Mouse (Mus musculus): ENCODE data around the gene Sowahc. TPM values are rescaled to one million over a fixed set of nuclear protein-coding genes. Genes with fewer than 3 reads are reported as not detected.
A peak's percentile ranks its signal among the peaks of the same experiment; 100 is the strongest.

Gene Sowahc
- 4.9 and 5.6 TPM in 2 replicates for polyA plus RNA-seq (2012; rRNA removed)

DNA sequence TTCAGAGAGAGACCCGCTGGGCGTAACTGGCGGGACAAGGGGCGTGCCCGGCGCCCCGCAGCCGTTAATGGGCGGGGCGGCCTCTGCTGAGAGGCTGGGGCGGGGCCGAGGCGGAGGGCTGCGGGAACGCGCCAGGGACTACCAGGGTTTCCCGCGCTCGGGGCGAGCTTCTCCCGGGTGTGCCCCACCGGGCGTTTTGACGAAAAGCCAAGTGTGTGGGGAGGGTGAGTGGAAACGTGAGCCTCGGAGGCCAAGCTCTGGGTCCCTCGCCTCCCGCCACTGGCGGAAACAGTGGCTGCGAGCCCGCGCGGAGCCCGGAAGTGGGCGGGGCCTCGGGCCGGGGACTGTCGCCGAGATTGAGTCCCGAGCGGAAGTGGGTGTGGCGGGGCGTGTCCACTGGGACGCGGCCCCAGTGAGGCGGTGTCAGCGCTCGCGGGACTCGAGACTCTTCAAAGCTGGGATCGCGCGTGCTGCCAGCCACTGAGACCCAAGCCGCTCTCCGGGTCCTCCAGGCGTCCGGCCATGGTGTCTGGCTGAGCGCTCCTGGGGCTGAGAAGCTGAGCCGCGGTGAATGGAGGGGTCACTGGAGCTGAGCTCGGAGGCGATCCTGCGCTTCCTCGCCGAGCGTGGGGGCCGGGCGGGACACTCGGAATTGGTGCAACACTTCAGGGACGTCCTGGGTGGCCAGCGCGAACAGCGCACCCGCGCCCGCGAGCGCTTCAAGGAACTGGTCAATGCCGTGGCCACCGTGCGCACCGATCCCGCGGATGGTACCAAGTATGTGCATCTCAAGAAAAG, at the start of gene Sowahc, which contains the start of gene Sept10:
TSS of gene Sowahc (plus strand) at position 481 of the 798 bp plus-strand sequence.
TSS of gene Sept10 (minus strand) at position 375 of the 798 bp plus-strand sequence.
- DNase-seq (ENCODE audit: extremely low spot score in 1 of 2, low spot score in 1 of 2) = peak; percentile 89 to 96

DNA sequence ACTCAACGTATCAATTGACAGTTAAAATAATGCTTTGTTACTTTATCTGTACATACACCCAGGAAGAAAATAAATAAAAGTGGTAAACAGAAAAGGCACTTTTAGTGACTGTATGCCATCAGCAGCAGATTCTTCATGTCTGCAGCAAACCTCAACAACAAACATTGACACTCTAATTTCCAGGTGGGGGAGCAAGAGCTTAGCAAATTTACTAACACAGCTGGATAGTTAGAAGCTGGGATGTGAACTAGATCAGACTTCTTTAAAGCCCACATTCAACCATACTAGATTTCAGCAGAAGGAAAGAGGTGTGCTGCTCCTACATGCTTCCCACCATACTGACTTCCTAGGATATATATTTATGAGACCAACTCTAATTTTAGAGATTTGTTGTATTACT, 49.2 kb upstream of the Sowahc start:
- DNase-seq (ENCODE audit: extremely low spot score in 1 of 2, low spot score in 1 of 2) = no peak

DNA sequence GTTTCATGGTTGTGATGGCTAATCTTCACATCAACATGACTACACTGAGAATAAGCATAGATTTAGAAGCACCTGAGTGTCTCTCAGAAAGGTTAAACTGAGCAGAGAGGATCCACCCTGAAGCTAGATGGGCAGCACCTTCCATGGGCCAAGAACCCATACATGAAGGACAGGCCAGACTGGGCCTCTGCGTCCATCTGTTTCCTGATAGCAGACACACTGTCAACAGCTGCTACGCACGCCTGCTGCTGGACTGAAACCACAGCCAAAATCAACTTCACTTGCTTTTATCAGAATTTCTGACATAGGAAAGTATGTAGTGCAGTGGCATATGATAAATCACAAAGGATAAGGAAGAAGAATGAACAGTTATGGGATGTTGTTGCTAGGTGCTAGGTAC, 42.1 kb upstream of the Sowahc start:
- DNase-seq (ENCODE audit: extremely low spot score in 1 of 2, low spot score in 1 of 2) = no peak

DNA sequence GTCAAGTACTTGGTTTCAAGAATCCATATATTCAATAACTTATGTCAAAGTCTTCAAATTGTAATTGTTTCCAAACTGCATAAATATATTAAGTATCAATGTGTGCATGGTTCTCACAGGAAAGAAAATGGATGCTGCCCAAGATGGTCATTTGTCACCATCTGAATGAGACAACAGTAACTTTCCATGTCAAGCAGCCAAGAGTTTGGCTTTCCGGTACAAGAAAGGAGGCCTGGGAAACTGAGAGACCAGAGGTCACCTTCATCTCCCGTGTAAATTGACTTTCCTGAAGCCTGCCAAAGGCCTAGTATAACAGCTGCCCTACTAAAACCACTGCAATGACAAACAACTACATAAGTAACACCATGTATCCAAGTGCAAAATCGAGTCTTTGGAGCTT, 39.4 kb upstream of the Sowahc start:
- no peak for DNase-seq (ENCODE audit: extremely low spot score in 1 of 2, low spot score in 1 of 2)

DNA sequence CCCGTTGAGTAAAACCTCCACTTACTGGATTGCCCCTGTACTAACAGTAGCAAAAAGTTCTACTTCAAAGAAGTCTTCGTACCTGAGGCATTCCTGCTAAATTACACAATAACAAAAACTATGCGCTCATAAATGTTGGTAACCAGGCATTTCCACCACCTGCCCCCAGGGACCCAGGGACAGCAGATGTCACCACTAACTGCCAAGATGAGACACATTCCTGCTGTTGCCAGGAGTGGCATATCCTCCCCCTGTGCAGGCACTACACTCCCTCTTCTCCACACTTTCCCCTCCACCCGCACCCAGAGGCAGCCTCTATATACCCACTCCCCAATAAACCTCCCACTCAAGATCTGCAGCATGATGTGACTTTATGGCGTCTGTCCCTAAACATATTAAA, 26.9 kb upstream of the Sowahc start:
- DNase-seq (ENCODE audit: extremely low spot score in 1 of 2, low spot score in 1 of 2) = no peak

DNA sequence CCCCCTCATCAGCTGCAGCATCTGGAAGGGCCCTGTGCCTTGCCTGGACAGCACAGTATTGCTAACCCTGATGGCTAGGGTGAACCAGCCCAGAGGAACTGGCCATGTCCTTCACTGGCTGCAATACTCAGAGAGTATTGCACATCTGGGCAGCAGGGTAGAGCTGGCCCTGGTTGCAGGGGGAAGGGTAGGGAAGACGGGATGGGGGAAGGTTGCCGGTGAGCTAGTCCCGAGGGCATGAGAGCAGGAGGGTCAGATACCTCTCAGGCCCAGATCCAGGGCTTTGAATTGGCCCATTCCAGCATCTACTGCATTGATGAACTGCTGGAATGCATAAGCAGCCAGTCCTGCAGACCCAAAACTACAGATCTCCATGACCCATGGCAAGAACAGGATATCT, 25.0 kb upstream of the Sowahc start:
- DNase-seq (ENCODE audit: extremely low spot score in 1 of 2, low spot score in 1 of 2) = no peak

DNA sequence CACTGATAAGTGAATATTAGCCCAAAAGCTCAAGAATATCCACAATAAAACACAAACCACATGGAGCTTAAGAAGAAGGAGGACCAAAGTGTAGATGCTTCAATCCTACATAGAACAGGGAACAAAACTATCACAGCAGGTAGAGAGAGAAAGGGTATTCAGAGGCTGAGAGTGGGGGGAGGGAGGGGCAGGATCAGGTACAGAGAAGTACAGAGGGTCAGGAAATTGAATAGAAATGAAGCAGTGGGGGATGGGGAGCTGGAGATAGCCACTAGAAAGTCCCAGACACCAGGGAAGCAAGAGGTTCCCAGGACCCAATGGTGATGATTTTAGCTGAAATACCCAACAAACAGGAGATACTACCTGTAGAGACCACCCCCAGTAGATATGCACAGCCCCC, 21.7 kb upstream of the Sowahc start:
- no peak for DNase-seq (ENCODE audit: extremely low spot score in 1 of 2, low spot score in 1 of 2)

DNA sequence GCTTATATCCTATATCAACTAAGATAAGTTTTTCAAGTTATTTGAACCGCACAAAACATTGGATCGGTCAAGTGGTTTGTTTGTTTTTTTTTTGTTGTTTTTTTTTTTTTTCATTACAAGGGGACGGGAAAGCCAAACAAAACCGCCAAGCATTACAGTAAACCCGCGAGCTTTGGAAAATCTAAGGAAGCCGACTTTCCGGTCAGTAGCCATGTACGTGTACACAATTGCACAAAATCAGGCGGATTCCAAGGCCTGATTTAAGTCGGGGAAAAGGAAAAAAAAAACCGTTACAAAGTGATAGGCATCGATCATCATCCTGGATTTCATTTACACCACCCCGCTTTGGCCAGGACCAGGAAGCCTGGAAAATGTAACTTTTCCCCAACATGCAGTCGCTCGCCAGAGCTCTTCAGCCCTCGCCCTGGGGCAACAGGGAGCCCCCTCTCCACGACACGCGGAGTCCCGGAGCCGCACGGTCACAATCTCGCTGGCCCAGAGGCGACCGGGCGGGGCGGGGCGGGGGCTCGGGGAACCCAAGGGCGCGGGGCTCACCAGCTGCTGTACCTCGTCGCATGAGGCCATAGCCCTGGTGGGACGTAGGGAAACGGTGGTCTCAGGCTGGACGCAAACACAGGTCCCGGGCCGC, 805 bp upstream of the Sowahc start:
- no peak for DNase-seq (ENCODE audit: extremely low spot score in 1 of 2, low spot score in 1 of 2)

DNA sequence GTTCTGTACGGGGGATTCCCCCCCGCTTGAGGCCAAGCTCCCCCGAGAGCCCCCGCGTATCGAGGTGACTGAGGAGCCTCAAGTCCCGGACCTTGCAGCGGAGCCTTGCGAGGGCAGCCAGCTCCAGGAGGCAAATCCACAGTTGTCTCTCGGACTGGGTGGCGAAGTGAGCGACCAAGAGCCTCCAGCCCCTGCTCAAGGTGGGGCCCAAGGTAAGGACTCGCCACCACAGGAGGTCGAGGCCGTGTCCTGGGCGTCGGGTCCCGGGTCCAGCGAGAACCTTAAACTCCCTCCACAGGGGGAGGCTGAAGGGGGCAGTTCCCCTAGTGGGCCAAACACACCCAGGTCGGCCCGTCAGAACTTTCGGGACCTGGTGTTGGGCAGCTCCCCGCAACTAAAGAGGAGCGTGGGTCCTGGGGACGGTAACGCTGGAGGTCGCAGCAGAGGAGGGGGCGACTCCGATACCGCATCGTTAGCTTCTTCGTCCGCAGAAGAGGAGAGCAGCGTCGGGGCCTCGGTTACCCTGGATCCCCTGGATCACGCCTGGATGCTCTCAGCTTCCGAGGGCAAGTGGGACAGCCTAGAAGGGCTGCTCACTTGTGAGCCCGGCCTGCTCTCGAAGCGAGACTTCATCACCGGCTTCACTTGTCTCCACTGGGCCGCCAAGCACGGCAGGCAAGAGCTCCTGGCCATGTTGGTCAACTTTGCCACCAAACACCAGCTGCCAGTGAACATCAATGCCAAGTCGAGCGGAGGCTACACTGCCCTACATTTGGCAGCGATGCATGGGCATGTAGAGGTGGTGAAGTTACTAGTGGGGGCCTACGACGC, 733 bp downstream of the Sowahc start:
- DNase-seq (ENCODE audit: extremely low spot score in 1 of 2, low spot score in 1 of 2) = peak in 1 of 2 experiments; percentile 30

DNA sequence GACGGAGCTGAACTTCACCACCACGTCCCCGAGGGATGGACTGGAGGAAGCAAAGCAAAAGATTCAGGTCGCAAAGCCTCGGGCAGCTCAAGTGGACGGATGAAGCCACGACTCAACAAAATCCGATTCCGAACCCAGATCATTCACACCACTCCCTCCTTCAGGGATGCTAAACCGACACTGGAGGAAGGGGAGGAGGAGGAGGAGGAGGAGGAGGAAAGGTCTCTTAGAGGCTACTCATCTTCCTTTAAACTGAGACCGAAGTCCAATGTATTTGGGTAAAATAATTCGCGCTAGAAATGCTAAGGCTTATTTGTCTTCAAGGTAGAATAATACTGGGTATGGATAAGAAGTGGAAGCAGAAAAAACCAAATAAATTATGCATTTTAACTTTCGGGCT, 1.5 kb downstream of the Sowahc start:
- DNase-seq (ENCODE audit: extremely low spot score in 1 of 2, low spot score in 1 of 2) = no peak

DNA sequence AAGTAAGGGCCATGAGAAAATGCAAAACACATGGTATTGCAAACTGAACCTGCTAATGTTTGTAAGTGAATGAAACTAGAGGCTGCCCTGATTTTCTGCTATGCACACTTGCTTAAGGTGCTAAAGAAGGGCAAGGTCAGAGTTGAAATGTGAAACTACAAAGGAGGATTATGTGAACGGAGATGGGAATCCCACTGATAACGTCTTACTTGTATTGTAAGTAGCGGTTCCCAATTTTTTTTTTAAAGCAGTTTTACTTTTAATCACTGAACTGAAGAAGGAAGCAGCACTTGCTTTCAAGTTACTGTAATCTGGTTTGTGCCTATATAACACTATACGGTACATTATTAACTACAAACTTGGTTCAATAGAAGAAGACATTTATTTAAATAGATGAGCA, 2.1 kb downstream of the Sowahc start:
- DNase-seq (ENCODE audit: extremely low spot score in 1 of 2, low spot score in 1 of 2) = no peak

DNA sequence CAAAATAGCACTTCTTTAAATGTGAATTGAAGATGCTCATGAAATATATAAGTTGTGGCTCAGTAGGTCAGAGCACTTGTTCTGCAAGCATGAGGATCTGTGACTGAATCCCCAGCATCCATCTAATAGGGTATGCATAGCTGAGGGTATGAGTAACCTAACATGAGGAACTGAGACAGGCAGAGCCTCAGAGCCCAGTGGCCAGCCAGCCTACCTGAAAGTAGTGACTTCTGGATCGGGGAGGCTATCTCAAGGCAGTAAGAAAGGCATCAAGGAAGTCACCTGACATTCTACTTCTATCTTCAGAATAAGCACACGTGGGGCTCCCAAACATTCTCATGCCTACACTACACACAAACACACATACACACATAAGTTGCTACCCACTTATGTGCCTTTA, 3.4 kb downstream of the Sowahc start:
- no peak for DNase-seq (ENCODE audit: extremely low spot score in 1 of 2, low spot score in 1 of 2)

DNA sequence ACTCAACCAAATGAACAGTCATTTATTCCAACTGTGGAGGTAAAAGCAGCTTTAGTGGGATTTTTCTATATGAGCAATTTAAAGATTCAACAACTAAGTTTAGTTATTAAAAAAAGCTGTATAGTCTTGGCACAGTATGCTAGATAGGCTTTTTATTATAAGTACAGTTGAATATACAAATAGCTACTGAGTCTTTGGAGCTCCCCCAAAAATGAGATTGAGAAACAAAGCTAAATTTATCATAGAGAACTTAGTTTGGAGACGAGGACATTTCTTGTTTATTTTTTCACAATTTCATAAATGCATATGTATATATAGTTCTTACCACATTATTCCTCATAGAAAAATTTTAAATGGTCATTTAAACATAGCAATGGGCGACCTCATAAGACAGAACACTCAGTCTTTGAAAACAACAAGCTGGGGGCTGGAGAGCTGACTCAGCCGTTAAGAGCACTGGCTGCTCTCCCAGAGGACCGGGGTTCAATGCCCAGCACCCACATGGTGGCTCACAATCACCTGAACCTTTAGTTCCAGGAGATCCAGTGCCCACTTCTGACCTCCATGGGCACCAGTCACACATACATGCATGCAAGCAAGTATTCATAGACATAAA, 7.6 kb downstream of the Sowahc start:
- no peak for DNase-seq (ENCODE audit: extremely low spot score in 1 of 2, low spot score in 1 of 2)

DNA sequence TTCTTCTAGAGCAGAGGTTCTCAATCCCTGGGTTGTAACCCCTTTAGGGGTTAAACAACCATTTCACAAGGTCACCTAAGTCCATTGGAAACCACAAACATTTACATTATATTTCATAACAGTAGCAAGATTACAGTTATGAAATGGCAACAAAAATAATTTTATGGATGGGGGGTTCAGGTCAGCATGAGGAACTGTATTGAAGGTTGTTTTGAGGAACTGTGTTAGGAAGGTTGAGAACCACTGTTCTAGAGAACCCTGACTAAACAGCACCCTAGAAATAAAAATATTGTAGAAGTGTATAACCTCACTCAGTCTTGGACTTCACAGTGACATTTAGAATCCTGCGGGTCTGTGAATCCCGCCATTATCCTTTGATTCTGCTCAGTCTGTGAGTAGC, 13.5 kb downstream of the Sowahc start:
- DNase-seq (ENCODE audit: extremely low spot score in 1 of 2, low spot score in 1 of 2) = no peak

DNA sequence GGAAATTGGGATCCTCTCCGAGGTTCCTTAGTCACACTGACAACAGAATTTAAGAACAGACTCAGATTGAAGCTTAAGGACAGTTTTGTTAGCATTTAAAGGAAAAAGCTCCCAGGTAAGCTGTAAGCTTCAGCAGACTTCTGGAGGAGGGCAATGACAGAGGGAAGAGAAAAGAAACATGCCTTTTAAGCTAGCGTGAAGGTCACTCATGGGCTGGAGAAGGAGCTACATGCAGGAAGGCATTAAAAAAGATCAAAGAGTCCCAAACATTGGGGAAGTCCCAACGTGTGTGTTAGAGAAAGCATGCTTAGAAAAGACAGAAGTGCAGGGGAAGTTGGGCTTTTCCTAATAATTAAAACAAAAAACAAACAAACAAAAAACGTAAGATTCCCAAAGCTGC, 14.1 kb downstream of the Sowahc start:
- no peak for DNase-seq (ENCODE audit: extremely low spot score in 1 of 2, low spot score in 1 of 2)

DNA sequence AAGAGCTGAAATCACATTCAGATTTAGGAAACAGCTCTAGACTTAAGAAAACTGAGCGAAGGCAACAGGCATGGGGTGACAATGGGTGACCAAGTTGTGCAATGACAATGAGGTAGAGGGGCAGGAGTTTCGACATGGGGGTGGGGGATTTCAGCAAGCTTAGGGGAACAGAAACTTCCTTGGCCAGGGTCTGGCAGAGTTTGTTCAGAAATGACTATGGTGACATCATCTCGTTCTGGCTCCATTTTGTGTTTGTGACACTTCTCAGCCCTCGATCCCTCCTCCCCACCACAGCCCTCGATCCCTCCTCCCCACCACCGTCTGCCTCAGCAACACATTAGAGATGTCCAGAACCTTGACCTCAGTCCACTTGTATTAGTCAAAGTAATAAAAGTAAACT, 14.7 kb downstream of the Sowahc start:
- DNase-seq (ENCODE audit: extremely low spot score in 1 of 2, low spot score in 1 of 2) = no peak

DNA sequence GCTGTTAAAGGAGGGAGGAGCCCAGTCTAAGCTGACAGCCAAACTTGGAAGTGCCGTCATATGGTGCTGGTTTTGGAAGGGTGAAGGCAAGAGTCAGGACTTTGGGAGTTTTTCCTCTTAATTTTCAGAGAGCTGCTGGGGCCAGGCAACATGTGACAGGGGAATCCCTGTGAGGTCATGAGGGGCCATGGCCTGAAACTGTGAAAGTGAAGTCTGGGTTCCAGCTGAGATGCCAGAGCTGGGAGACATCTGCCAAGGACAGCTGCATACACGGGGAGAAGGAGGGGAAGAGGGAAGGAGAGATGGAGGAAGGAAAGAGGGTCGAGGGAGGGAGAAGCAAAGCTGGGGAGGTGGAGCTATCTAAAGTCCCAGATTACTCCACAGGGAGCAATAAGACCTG, 16.0 kb downstream of the Sowahc start:
- no peak for DNase-seq (ENCODE audit: extremely low spot score in 1 of 2, low spot score in 1 of 2)

DNA sequence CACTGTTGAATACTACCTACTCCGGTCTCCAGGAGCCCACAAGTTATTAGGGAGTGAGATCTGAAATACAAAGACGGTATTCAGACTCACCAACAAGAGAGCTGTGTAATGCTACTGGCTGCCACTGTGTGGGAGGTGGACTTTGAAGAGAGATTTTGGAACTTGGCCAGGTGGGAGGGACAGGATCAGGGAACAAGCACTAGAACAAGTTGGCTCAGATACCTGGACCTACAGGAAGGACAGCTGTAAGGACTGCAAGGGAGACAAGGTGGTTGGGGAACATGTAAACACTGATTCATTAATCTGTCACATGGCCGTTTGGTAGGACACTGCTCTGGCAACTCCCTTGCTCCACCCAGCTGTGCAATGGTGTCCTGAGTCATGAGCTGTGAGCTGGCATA, 19.4 kb downstream of the Sowahc start:
- DNase-seq (ENCODE audit: extremely low spot score in 1 of 2, low spot score in 1 of 2) = no peak

DNA sequence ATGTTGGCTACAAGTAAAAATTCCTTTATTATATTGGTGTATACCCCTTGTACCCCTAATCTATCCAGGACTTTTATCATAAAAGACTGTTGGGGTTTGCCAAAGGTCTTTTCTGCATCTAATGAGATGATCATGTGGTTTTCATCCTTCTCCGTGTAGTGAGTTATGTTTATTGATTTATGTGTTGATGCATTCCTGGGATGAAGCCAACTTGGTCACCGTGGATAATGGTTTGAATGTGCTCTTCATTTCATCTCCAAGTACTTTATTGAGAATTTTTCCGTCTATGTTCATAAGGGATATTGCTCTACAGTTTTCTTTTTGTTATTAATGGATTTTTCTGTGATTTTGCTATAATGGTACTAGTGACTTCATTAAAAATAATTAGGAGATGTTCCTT, 27.8 kb downstream of the Sowahc start:
- no peak for DNase-seq (ENCODE audit: extremely low spot score in 1 of 2, low spot score in 1 of 2)

DNA sequence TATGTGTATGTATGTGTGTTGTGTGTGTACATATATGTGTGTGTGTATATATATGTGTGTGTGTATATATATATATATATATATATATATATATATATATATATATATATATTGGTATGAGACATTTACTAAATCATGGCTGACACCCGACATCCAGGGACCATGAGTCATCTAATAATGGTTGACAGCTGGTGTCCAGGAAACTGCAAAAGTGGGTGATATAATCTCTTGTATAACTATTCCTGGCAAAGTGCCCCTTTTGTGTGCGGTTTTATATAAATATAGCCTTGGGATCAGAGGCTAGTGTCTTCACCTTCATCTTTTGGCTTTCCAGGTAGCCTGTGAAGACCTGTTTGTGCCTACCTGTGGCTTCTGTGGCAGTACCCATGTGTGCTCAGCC, 28.9 kb downstream of the Sowahc start:
- DNase-seq (ENCODE audit: extremely low spot score in 1 of 2, low spot score in 1 of 2) = no peak

DNA sequence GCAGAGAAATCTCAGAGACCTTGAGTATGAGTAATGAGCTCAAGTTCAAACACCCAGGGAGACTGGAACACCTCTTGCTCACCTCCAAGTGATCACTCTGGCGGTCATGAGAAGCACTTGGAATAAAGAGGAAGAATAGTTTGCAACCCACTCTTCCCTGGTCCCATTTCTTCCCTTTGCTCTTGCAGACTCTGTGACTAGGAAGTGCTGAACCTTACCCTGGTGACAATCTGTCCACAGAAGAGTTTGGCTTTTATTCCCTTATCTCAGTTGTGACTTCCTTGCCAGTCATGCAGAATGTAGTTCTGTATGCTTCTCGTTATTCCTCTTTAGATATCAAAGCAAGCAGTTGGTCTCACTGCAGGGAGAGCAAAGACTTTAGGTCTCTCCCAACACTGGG, 30.2 kb downstream of the Sowahc start:
- DNase-seq (ENCODE audit: extremely low spot score in 1 of 2, low spot score in 1 of 2) = no peak
